Comparison of ENCODE assay signal across 20 mouse cellular contexts in the genomic region with DNA sequence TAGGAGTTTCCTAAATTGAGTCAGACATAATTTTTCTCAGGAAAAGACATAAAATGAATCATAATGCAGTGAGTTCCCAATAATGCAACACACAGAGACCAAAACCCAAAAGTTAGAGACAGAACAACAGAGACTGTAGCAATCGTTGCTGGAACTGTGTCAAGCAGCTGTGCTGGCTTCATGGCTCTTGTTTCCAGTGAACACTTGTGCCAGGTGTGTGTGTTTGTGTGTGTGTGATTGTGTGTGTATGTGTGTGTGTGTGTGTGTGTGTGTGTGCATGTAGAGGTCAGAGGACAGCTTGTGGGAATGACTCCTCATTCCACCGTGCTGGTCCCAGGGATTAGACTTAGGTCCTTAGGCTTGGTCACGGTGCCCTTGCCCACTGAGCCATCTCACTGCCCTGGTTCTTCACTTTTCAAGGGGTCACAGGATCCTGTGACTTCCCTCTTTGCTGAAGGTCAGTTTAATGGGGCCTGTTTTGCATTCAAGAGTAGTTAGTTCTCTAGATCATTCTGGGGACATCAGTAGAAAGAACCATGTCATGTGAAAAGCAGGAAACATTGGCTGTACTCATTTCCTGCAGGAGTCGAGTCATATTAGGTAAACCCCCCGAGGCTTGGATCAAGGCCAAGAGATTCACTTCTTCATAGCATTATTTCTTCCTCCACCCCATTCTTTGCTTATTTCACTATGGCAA. TPM values are rescaled to one million over a fixed set of nuclear protein-coding genes. Genes with fewer than 3 reads are reported as not detected.
DNase-seq lines count a peak whose midpoint lies in the region; ATAC-seq and TF ChIP-seq lines count a peak whose summit lies in the region.
"Had no signal": no experiment of that assay in that cellular context is flagged by ENCODE, and none has a peak within 500 bp of the region (broad histone marks: within the 10 kb centered on the region; RNA-seq: fewer than 3 reads in every experiment).

No protein-coding gene starts in this region.

- no peaks in the 10 kb centered on the region for H3K27me3 ChIP-seq in heart, postnatal 0 days (ENCODE audit: control insufficient read depth, insufficient read depth, low read length)
- H3K27me3 ChIP-seq in small intestine, adult 2 months (ENCODE audit: control insufficient read depth, insufficient read depth, low read length), result no peaks in the 10 kb centered on the region
- H3K27me3 ChIP-seq: hindbrain, embryonic 12.5 days; liver, embryonic 15.5 days had no signal

- H3K9ac ChIP-seq in heart, postnatal 0 days (replicated peaks; ENCODE audit: low read depth, low read length), result no peak overlapping the region
- H3K9ac ChIP-seq: hindbrain, embryonic 12.5 days; liver, embryonic 15.5 days had no signal

- peak overlapping the region; percentile 45 for H3K27ac ChIP-seq in heart, postnatal 0 days (ENCODE audit: low read depth)
- H3K27ac ChIP-seq in gastrocnemius, adult 2 months, result peak overlapping the region; percentile 51
- H3K27ac ChIP-seq in small intestine, adult 2 months (ENCODE audit: insufficient read depth, low read depth, low read length), result 0 out of 2 replicates have a peak overlapping the region, but pooled peaks have one; percentile 13
- H3K27ac ChIP-seq: hindbrain, embryonic 12.5 days; liver, embryonic 15.5 days had no signal

- peak; percentile 33 for DNase-seq in heart, postnatal 0 days (ENCODE audit: low spot score)
- no peak for DNase-seq in heart, adult 8-10 months (ENCODE audit: low spot score)
- peak; percentile 13 for DNase-seq in lung, postnatal 36 days
- no peak for DNase-seq in lung, postnatal 4 days
- no peak for DNase-seq in gastrocnemius, adult 2 months
- no peak for DNase-seq in spleen, postnatal 36 days (ENCODE audit: low spot score in 2 of 2)
- DNase-seq: adrenal gland, adult 8-10 months; cerebellum, postnatal 36 days; layer of hippocampus, adult 9-11 months; left cerebral cortex, postnatal 4 days; midbrain, embryonic 14.5 days; thymus, postnatal 25 days had no signal

- ATAC-seq in heart, postnatal 0 days (ENCODE audit: insufficient read depth, low read depth), result no peak
- ATAC-seq in megakaryocyte-erythroid progenitor cell, adult 5-6 weeks (replicated peaks; ENCODE audit: low FRiP score, low TSS enrichment, poor library complexity, severe bottlenecking), result no peak
- ATAC-seq: CD4-positive, CD25-positive, alpha-beta regulatory T cell, adult 4 months; intestine, postnatal 0 days had no signal

- H3K4me2 ChIP-seq in heart, postnatal 0 days (ENCODE audit: low read depth, low read length), result no peak overlapping the region
- H3K4me2 ChIP-seq: heart, embryonic 11.5 days; hindbrain, embryonic 12.5 days; liver, embryonic 15.5 days had no signal

- H3K9me3 ChIP-seq in heart, postnatal 0 days (replicated peaks; ENCODE audit: control insufficient read depth, low read length), result no peaks in the 10 kb centered on the region
- H3K9me3 ChIP-seq: hindbrain, embryonic 12.5 days; liver, embryonic 15.5 days had no signal

- intact Hi-C loops in gastrocnemius, adult 2 months (cut with DNase I), result no loop called here

- TF ChIP-seq CTCF in heart, postnatal 0 days (IDR thresholded peaks at IDR 0.05; ENCODE audit: low read depth), result no peak
- no peak for TF ChIP-seq CTCF in gastrocnemius, adult 2 months (IDR thresholded peaks at IDR 0.05)
- no peak for TF ChIP-seq CTCF in small intestine, adult 2 months (IDR thresholded peaks at IDR 0.05; ENCODE audit: extremely low read depth, insufficient read length, insufficient replicate concordance, low read depth, low read length)

- H3K4me3 ChIP-seq in heart, postnatal 0 days (ENCODE audit: low read depth, low read length), result no peak overlapping the region
- no peak overlapping the region for H3K4me3 ChIP-seq in gastrocnemius, adult 2 months
- no peak overlapping the region for H3K4me3 ChIP-seq in small intestine, adult 2 months (ENCODE audit: low read depth, low read length)
- H3K4me3 ChIP-seq: hindbrain, embryonic 12.5 days; liver, embryonic 15.5 days had no signal

- no peaks in the 10 kb centered on the region for H3K4me1 ChIP-seq in heart, postnatal 0 days (ENCODE audit: control insufficient read depth, insufficient read depth)
- H3K4me1 ChIP-seq in small intestine, adult 2 months (ENCODE audit: control insufficient read depth, insufficient read depth, insufficient read length, low read length), result peaks cover 14% of the 10 kb centered on the region; the same call in 1 of the 2 replicates
- H3K4me1 ChIP-seq: hindbrain, embryonic 12.5 days; liver, embryonic 15.5 days had no signal

- H3K36me3 ChIP-seq in heart, postnatal 0 days (replicated peaks; ENCODE audit: control insufficient read depth, insufficient read depth, low read length), result no peaks in the 10 kb centered on the region
- no peaks in the 10 kb centered on the region for H3K36me3 ChIP-seq in small intestine, adult 2 months (ENCODE audit: control insufficient read depth, insufficient read depth, low read length)
- H3K36me3 ChIP-seq: hindbrain, embryonic 12.5 days; liver, embryonic 15.5 days had no signal

- 56% methylated on average over 5 of the region's 5 CpGs for WGBS in heart, postnatal 0 days
- WGBS in small intestine, adult 2 months, result 38% methylated on average over 5 of the region's 5 CpGs

- TF ChIP-seq POLR2A in small intestine, adult 2 months (IDR thresholded peaks at IDR 0.05; ENCODE audit: low read depth, low read length), result no peak

- TF ChIP-seq EP300 in heart, postnatal 0 days (IDR thresholded peaks at IDR 0.05; ENCODE audit: low read depth), result no peak

RNA-seq across cellular contexts. Expression of gene Clca2, which starts 6.0 kb away (rescaled TPM):
- 0.62 TPM in 1 of 2 replicates, not detected in the other for total RNA-seq in heart, postnatal 0 days (2014; rRNA removed; ENCODE audit: low replicate concordance)
- 0.05 TPM in 1 of 2 replicates, not detected in the other for polyA plus RNA-seq in heart, postnatal 0 days (2015; fragmentation: Nextera tagmentation; extraction: Ambion mirVana)
- total RNA-seq in heart, adult 8-10 months (2022), result under 1 TPM in 2 of 4 experiments, not detected in 2; 0.05 to 0.22 TPM
- total RNA-seq in gastrocnemius, adult 2 months (2021), result under 1 TPM in 1 of 2 experiments, not detected in 1; 0.10 TPM
- polyA plus RNA-seq in small intestine, adult 2 months (2012; rRNA removed), result 0.03 and 0.11 TPM in 2 replicates
- total RNA-seq in megakaryocyte-erythroid progenitor cell, adult 5-6 weeks (2014; fragmentation: Nextera tagmentation), result not detected in 2 replicates
- not detected in 2 replicates for total RNA-seq in megakaryocyte-erythroid progenitor cell, adult 5-6 weeks (2017)
- total RNA-seq: left cerebral cortex, postnatal 4 days had no signal
- polyA plus RNA-seq: CD4-positive, CD25-positive, alpha-beta regulatory T cell, adult 4 months; frontal cortex, adult 2 months; liver, embryonic 15.5 days; midbrain, embryonic 14.5 days had no signal

RNA-seq across cellular contexts. Expression of gene Odf2l, which starts 13.2 kb away (rescaled TPM):
- total RNA-seq in heart, postnatal 0 days (2014; rRNA removed; ENCODE audit: low replicate concordance), result 5.0 and 6.2 TPM in 2 replicates
- polyA plus RNA-seq in heart, postnatal 0 days (2015; fragmentation: Nextera tagmentation; extraction: Ambion mirVana), result 8.9 and 9.2 TPM in 2 replicates
- total RNA-seq in heart, adult 8-10 months (2022), result 10 to 100 TPM in 3 of 4 experiments, 1 to 10 TPM in 1; 5.7 to 14.7 (median 12.6) TPM
- 1 to 10 TPM; 7.1 to 9.9 TPM for total RNA-seq in gastrocnemius, adult 2 months (2021)
- 0.62 and 0.74 TPM in 2 replicates for polyA plus RNA-seq in small intestine, adult 2 months (2012; rRNA removed)
- 26.5 and 44.8 TPM in 2 replicates for total RNA-seq in megakaryocyte-erythroid progenitor cell, adult 5-6 weeks (2014; fragmentation: Nextera tagmentation)
- total RNA-seq in megakaryocyte-erythroid progenitor cell, adult 5-6 weeks (2017), result 27.7 and 42.9 TPM in 2 replicates

Comparison
In these comparisons a context has a peak if more than half of its experiments do, and no peak if none do; other contexts are left out.
1. DNase-seq: peak in heart, postnatal 0 days (single experiment) and lung, postnatal 36 days (single experiment); none in heart, adult 8-10 months (single experiment), lung, postnatal 4 days (0 of 2), gastrocnemius, adult 2 months (single experiment) and spleen, postnatal 36 days (0 of 2).
2. Peak in every context shown above with its lines, with median percentiles within 50 percentile points of each other: H3K27ac ChIP-seq.